Mouse (Mus musculus) forebrain, postnatal 0 days (tissue): ENCODE results near the gene Wdr59. TPM values are rescaled to one million over a fixed set of nuclear protein-coding genes. Genes with fewer than 3 reads are reported as not detected.

Experiments used
- ATAC-seq: fragments of 200-750 bp; cut with Nextera tagmentation; 2 replicates; pipeline ENCODE4 v1.8.0; 2017; ENCODE audit warnings: mild to moderate bottlenecking, moderate library complexity
- DNase-seq: peaks from one replicate; pipeline ENCODE4 v3.0.0-alpha.2; 2015
- H3K27ac ChIP-seq: fragments of 300-500 bp; sonication (generic); 2 replicates; pipeline ENCODE4 v1.5.1; 2014; ENCODE audit warnings: low read depth, mild to moderate bottlenecking, antibody characterized with exemption, low read length, moderate library complexity, mixed read lengths
- H3K27me3 ChIP-seq: fragments of 300-500 bp; sonication (generic); 2 replicates; pipeline ENCODE4 v1.6.1; 2014; ENCODE audit warnings: mild to moderate bottlenecking, low read length, mixed read lengths; ENCODE audit not compliant: insufficient read depth
- H3K36me3 ChIP-seq: fragments of 300-500 bp; sonication (generic); 2 replicates; pipeline ENCODE4 v1.6.1; 2014; ENCODE audit warnings: mild to moderate bottlenecking, moderate library complexity; ENCODE audit not compliant: insufficient read depth
- H3K4me1 ChIP-seq: fragments of 300-500 bp; sonication (generic); 2 replicates; pipeline ENCODE4 v1.6.1; 2014; ENCODE audit warnings: antibody characterized with exemption; ENCODE audit not compliant: insufficient read depth
- H3K4me2 ChIP-seq: fragments of 300-500 bp; sonication (generic); 2 replicates; pipeline ENCODE4 v1.6.1; 2014; ENCODE audit warnings: low read depth, mild to moderate bottlenecking, moderate library complexity
- H3K4me3 ChIP-seq: fragments of 300-500 bp; sonication (generic); 2 replicates; pipeline ENCODE4 v1.5.1; 2014; ENCODE audit warnings: low read depth, low read length, mixed read lengths
- H3K9ac ChIP-seq: fragments of 300-500 bp; sonication (generic); 2 replicates; pipeline ENCODE4 v1.6.1; 2014; ENCODE audit warnings: mild to moderate bottlenecking
- H3K9me3 ChIP-seq: fragments of 300-500 bp; sonication (generic); 2 replicates; pipeline ENCODE4 v1.6.1; 2016; ENCODE audit warnings: low read length
- CTCF ChIP-seq: sonication (generic); IDR thresholded peaks from 2 replicates; pipeline ENCODE4 v1.5.1; 2016; ENCODE audit warnings: antibody characterized with exemption, control low read depth, low read depth
- WGBS: fragments of 180-500 bp; shearing (Covaris S2); extraction: QIAGEN DNeasy Blood & Tissue Kit; methylation state at CpG from one replicate; pipeline ENCODE4 v1.1.7; 2014; 5-methylcytosine and 5-hydroxymethylcytosine counted together
- polyA plus RNA-seq: library from polyadenylated mRNA; unstranded; fragments of >200 nt; fragmentation: Nextera tagmentation; extraction: Ambion mirVana; gene quantifications from 2 replicates; pipeline ENCODE4 v1.2.1, GENCODE M21; 2015
- total RNA-seq: library from RNA; depleted of rRNA; stranded (reverse); fragments of >200 nt; gene quantifications from 2 replicates; pipeline ENCODE4 v1.2.3, GENCODE M21; 2014

Gene Wdr59
- total and polyA plus RNA-seq, 2 experiments from 2014 or later = 6.8 to 10.7 TPM

DNA sequence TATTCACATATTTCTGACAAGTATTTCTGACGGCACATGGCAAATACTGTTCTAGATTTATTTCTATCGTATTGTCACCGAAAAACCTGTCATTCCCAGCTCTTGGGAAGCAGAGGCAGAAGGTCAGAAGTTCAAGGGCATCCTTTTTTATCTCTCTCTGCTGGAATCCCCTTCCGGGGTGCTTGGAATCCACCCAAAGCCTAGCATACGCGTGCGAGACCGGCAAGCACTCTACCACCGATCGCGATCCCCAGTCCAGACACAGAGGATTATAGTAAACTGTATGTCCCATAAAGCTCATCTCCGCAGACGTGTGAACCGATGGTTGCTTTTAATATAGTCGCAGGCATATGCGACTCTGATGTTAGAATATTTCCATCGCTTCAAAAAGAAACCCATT lies 9.7 kb upstream of the Wdr59 start:
- Histone ChIP-seq H3K9ac (no peak overlapping the region), H3K9me3 (no peaks in the 10 kb centered on the region), H3K27me3 (no peaks in the 10 kb centered on the region), H3K4me2 (no peak overlapping the region), H3K27ac (no peak overlapping the region), H3K4me3 (no peak overlapping the region), H3K36me3 (no peaks in the 10 kb centered on the region), H3K4me1 (no peaks in the 10 kb centered on the region)
- ATAC-seq (no peak), DNase-seq (no peak)
- TF ChIP-seq CTCF = no peak
- WGBS = 84% methylated on average over 17 of the region's 17 CpGs

DNA sequence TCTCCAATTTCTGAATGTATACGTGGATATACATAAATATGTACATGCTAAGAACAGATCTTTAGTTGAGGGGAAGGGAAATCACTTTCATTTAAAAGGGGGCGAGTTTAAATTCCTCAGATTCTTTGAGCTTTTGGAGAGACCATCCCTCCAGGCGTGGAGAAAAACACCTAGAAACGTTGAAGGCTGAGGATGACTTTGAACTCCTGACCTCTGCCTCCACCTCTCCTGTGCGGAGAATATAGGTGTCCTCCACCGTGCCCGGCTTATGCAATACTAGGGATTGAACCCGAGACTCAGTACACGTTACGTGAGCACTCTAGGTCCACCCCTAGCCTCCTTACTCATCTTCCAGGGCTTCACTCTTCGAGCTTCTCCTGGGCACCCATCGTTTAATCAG lies 9.3 kb upstream of the Wdr59 start:
- Histone ChIP-seq H3K4me3 (no peak overlapping the region), H3K4me2 (no peak overlapping the region), H3K4me1 (no peaks in the 10 kb centered on the region), H3K9ac (no peak overlapping the region), H3K36me3 (no peaks in the 10 kb centered on the region), H3K27me3 (no peaks in the 10 kb centered on the region), H3K9me3 (no peaks in the 10 kb centered on the region), H3K27ac (no peak overlapping the region)
- whole genome bisulfite sequencing = 83% methylated on average over 12 of the region's 12 CpGs
- TF ChIP-seq CTCF = no peak
- no peak for DNase-seq
- ATAC-seq = no peak

DNA sequence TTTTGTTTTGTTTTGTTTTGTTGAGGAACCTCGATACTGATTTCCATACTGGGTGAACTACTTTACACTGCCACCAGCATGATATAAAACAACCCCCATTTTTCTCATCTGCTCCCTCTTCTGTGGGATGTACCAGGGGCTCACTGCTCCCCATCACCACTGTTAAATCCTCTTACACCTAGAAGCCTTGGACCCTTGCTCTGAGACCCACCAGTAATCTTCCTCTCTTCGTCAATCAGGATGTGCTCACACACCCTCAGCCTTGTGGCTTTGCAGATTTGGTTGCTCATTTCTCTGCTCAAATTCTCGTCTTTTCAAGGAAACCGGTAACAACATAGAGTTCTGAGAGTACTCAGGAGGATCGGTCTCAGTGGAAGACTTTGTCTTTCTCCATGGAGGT lies 6.2 kb upstream of the Wdr59 start:
- no peak overlapping the region for H3K9ac ChIP-seq
- WGBS = 66% methylated on average over 5 of the region's 5 CpGs
- H3K27ac ChIP-seq = no peak overlapping the region
- H3K4me3 ChIP-seq = no peak overlapping the region
- no peaks in the 10 kb centered on the region for H3K27me3 ChIP-seq
- TF ChIP-seq CTCF = no peak
- H3K4me2 ChIP-seq = no peak overlapping the region
- H3K9me3 ChIP-seq = no peaks in the 10 kb centered on the region
- no peak for DNase-seq
- ATAC-seq = no peak
- no peaks in the 10 kb centered on the region for H3K4me1 ChIP-seq
- no peaks in the 10 kb centered on the region for H3K36me3 ChIP-seq

DNA sequence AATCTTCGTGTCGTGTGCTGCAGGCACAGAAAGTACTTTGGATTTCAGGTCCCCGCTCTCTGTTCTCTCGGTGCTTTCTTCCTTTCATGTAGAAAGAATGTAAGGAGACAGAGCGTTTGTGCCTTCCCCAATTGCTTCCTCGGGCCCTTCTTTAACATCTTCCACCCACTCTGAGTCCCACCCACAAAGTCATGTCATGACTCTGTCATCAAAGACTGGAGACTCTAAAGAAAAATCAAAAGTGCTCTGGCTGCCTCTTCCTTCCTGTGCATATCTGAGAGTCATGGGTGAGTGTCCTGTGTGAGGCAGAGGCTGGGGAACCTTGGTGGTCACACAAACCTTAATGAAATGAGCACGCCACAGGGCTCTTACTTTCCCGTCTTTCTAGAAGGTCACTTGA lies 5.3 kb upstream of the Wdr59 start:
- Histone ChIP-seq H3K4me1 (0 out of 2 replicates have a peak, but pooled peaks cover 3% of the 10 kb centered on the region), H3K27ac (no peak overlapping the region), H3K36me3 (no peaks in the 10 kb centered on the region), H3K4me3 (no peak overlapping the region), H3K4me2 (no peak overlapping the region), H3K27me3 (no peaks in the 10 kb centered on the region), H3K9ac (no peak overlapping the region), H3K9me3 (no peaks in the 10 kb centered on the region)
- TF ChIP-seq CTCF = no peak
- DNase-seq = no peak
- ATAC-seq = no peak
- WGBS = 78% methylated on average over 8 of the region's 8 CpGs

DNA sequence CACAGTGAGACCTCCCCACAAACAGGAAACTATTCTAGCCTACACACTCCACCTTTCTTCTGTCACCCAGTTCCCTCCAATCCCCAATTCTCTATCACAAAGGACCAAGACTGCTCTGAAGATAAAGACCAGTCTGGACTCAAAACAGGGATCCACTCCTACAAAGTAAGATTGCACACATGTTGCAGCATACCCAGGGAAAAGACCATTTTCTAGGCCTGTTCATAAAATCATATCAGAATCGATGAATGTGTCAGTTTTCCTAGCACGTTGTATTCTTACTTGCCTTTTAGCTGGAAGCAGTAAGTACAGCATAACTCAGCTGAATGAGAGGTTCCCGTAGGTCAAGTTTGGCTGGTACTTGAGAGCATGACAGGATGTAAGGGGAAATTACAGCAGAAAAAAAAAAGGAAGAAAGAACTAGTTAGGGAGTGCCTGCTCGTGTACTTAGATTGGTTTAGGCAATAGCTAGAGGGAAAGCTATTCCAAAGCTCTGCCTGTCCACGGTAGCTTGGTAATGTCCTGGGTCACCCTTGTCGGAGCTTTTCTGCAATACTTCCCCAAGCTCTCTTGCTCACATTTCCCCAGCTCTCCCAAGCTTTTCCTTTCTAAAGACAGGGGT lies 4.6 kb upstream of the Wdr59 start:
- H3K27me3 ChIP-seq = no peaks in the 10 kb centered on the region
- WGBS = 82% methylated on average over 6 of the region's 6 CpGs
- H3K36me3 ChIP-seq = no peaks in the 10 kb centered on the region
- no peaks in the 10 kb centered on the region for H3K9me3 ChIP-seq
- no peak overlapping the region for H3K4me3 ChIP-seq
- 0 out of 2 replicates have a peak, but pooled peaks cover 3% of the 10 kb centered on the region for H3K4me1 ChIP-seq
- ATAC-seq = no peak
- no peak for DNase-seq
- H3K27ac ChIP-seq = no peak overlapping the region
- no peak overlapping the region for H3K9ac ChIP-seq
- no peak for TF ChIP-seq CTCF
- H3K4me2 ChIP-seq = no peak overlapping the region

DNA sequence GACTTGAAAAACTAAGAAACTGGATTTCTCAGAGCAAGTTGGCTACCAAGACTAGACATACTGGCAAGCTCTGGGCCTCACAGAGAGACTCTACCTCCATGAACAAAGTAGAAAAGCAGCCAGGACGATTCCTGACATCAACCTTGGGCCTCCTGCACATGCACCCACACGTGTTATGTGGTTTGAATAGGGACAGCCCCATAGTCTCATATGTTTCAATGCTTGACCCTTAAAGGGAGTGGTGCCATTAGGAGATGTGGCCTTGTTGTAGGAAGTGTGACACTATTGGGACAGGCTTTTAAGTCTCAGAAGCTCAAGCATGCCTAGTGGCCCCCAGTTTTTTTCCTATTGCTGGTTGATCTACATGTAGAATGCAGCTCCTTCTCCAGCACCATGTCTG lies 4.4 kb downstream of the Wdr59 start:
- H3K27ac ChIP-seq = no peak overlapping the region
- no peak overlapping the region for H3K4me2 ChIP-seq
- DNase-seq (no peak), ATAC-seq (no peak)
- no peak for TF ChIP-seq CTCF
- no peak overlapping the region for H3K4me3 ChIP-seq
- no peaks in the 10 kb centered on the region for H3K9me3 ChIP-seq
- 0 out of 2 replicates have a peak, but pooled peaks cover 3% of the 10 kb centered on the region for H3K4me1 ChIP-seq
- no peaks in the 10 kb centered on the region for H3K27me3 ChIP-seq
- WGBS = 90% methylated on average over 2 of the region's 2 CpGs
- H3K9ac ChIP-seq = no peak overlapping the region
- H3K36me3 ChIP-seq = no peaks in the 10 kb centered on the region

DNA sequence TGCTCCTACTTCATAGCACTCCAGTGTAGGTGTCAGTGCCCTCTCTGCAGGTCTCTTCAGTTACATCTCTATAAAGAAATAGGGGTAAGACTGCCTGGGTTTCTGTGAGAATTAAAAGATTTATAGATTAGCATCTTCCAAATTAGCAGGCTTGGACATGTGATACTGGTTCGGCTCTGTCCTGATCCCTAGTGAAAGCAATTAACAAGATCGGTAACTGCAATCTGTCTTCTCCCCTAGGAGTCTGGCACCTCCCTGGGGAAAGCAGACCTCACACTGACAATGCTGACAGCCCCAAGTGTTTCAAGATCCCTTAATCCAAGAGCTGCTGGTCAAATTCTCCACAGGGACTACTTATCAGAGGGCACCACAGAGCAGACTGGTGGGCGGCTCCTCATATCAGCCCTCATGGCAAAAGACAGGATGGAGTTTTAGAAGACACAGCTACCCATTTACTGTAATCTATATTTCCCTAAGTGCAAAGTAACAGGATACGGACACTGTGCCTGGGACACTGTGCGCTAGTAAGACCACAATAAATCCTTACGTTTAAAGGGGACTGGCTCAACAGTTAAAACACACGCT lies 5.3 kb downstream of the Wdr59 start:
- ATAC-seq (no peak), DNase-seq (no peak)
- Histone ChIP-seq H3K4me3 (no peak overlapping the region), H3K9me3 (no peaks in the 10 kb centered on the region), H3K9ac (no peak overlapping the region), H3K4me1 (no peaks in the 10 kb centered on the region), H3K36me3 (no peaks in the 10 kb centered on the region), H3K27ac (no peak overlapping the region), H3K4me2 (no peak overlapping the region), H3K27me3 (no peaks in the 10 kb centered on the region)
- 78% methylated on average over 7 of the region's 7 CpGs for WGBS
- TF ChIP-seq CTCF = no peak
